Mouse (Mus musculus) hindbrain, embryonic 11.5 days (tissue): ENCODE results near the gene March6. TPM values are rescaled to one million over a fixed set of nuclear protein-coding genes. Genes with fewer than 3 reads are reported as not detected.

Source experiments
- ATAC-seq: fragments of 200-750 bp; cut with Nextera tagmentation; 2 replicates; pipeline ENCODE4 v1.8.0; 2017; ENCODE audit warnings: mild to moderate bottlenecking, moderate TSS enrichment, moderate library complexity; ENCODE audit not compliant: low FRiP score
- DNase-seq: peaks from one replicate; pipeline ENCODE4 v3.0.0-alpha.2; 2015; ENCODE audit warnings: low spot score
- H3K27ac ChIP-seq: fragments of 300-500 bp; sonication (generic); 2 replicates; pipeline ENCODE4 v1.5.1; 2014; ENCODE audit warnings: mild to moderate bottlenecking, low read depth, low read length
- H3K27me3 ChIP-seq: fragments of 300-500 bp; sonication (generic); 2 replicates; pipeline ENCODE4 v1.6.1; 2014; ENCODE audit warnings: mild to moderate bottlenecking, low read length, moderate library complexity, mixed read lengths; ENCODE audit not compliant: control insufficient read depth, insufficient read depth
- H3K36me3 ChIP-seq: fragments of 300-500 bp; sonication (generic); 2 replicates; pipeline ENCODE4 v1.6.1; 2014; ENCODE audit warnings: mild to moderate bottlenecking, low read length, moderate library complexity, mixed read lengths; ENCODE audit not compliant: control insufficient read depth, insufficient read depth
- H3K4me1 ChIP-seq: fragments of 300-500 bp; sonication (generic); replicated peaks from 2 replicates; pipeline ENCODE4 v1.6.1; 2014; ENCODE audit warnings: low read length, mixed read lengths; ENCODE audit not compliant: control insufficient read depth, insufficient read depth
- H3K4me2 ChIP-seq: fragments of 300-500 bp; sonication (generic); replicated peaks from 2 replicates; pipeline ENCODE4 v1.6.1; 2014; ENCODE audit warnings: mild to moderate bottlenecking, low read depth, low read length
- H3K4me3 ChIP-seq: fragments of 300-500 bp; sonication (generic); 2 replicates; pipeline ENCODE4 v1.5.1; 2014; ENCODE audit warnings: low read depth, low read length
- H3K9ac ChIP-seq: fragments of 300-500 bp; sonication (generic); 2 replicates; pipeline ENCODE4 v1.6.1; 2014; ENCODE audit warnings: low read depth, low read length
- H3K9me3 ChIP-seq: fragments of 300-500 bp; sonication (generic); 2 replicates; pipeline ENCODE4 v1.6.1; 2016; ENCODE audit warnings: low read length; ENCODE audit not compliant: control insufficient read depth
- WGBS: fragments of 180-500 bp; shearing (Covaris S2); extraction: QIAGEN DNeasy Blood & Tissue Kit; methylation state at CpG from one replicate; pipeline ENCODE4 v1.1.7; 2014; 5-methylcytosine and 5-hydroxymethylcytosine counted together
- polyA plus RNA-seq: library from polyadenylated mRNA; unstranded; fragments of >200 nt; fragmentation: Nextera tagmentation; extraction: Ambion mirVana; gene quantifications from 2 replicates; pipeline ENCODE4 v1.2.1, GENCODE M21; 2014

March6 gene
- polyA plus RNA-seq, 1 experiment from 2014 or later = 46.3 TPM

GRCm38 (mm10) chr15:31547421-31547820 lies 16.6 kb upstream of the March6 start:
- 0 out of 2 replicates have a peak, but pooled peaks cover under 1% of the 10 kb centered on the region for H3K4me1 ChIP-seq
- H3K27ac ChIP-seq = no peak overlapping the region
- DNase-seq = no peak
- H3K4me3 ChIP-seq = no peak overlapping the region
- H3K9ac ChIP-seq = no peak overlapping the region
- no peak overlapping the region for H3K4me2 ChIP-seq
- ATAC-seq = no peak
- 71% methylated on average over 5 of the region's 5 CpGs for WGBS
- no peaks in the 10 kb centered on the region for H3K27me3 ChIP-seq
- H3K36me3 ChIP-seq = no peaks in the 10 kb centered on the region
- H3K9me3 ChIP-seq = no peaks in the 10 kb centered on the region

DNA sequence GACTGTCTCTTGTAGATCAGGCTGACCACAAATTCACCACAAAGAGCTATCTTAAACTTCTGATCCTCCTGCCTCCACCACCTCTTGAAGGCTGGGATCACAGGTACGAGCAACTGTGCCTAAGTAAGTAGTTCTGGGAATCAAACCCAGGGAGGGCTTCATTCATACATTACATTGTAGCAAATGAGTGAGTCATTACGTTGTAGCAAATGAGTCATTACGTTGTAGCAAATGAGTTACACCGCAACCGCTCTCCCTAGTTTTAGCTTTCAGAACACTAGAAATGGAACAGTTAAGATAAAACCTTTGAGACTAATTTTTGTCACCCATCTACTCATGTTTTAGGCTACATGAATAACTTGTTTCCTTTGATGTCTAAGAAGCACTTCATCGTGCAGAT lies 15.4 kb upstream of the March6 start:
- Histone ChIP-seq H3K4me1 (peaks cover 5% of the 10 kb centered on the region; the same call in 1 of the 2 replicates), H3K4me2 (no peak overlapping the region), H3K27me3 (no peaks in the 10 kb centered on the region), H3K4me3 (no peak overlapping the region), H3K36me3 (no peaks in the 10 kb centered on the region), H3K9ac (no peak overlapping the region), H3K27ac (no peak overlapping the region), H3K9me3 (no peaks in the 10 kb centered on the region)
- DNase-seq (no peak), ATAC-seq (no peak)
- 87% methylated on average over 6 of the region's 6 CpGs for WGBS

DNA sequence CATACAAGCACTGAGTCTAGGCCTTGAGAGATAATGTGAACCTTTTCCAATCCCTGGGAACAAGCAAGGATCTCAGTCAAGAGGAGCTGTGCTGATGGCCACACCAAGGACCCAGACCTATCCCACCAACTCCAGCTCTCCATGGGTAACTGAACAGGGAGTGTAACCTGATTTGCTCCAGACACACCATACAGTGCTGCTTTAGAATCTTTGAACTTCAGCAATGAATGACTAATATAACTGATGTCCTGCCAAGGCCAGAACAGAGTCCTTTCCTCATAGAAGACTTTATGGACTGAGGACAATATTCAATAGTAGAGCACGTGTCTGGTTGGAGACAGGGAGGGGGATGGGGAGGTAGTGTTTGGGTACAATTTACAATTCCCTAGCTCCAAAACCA lies 14.2 kb upstream of the March6 start:
- H3K27me3 ChIP-seq = no peaks in the 10 kb centered on the region
- ATAC-seq (no peak), DNase-seq (no peak)
- H3K36me3 ChIP-seq = no peaks in the 10 kb centered on the region
- no peak overlapping the region for H3K4me3 ChIP-seq
- peaks cover 5% of the 10 kb centered on the region; the same call in 1 of the 2 replicates for H3K4me1 ChIP-seq
- no peak overlapping the region for H3K9ac ChIP-seq
- H3K9me3 ChIP-seq = no peaks in the 10 kb centered on the region
- no peak overlapping the region for H3K4me2 ChIP-seq
- WGBS = 73% methylated on average over 1 of the region's 1 CpGs
- no peak overlapping the region for H3K27ac ChIP-seq

DNA sequence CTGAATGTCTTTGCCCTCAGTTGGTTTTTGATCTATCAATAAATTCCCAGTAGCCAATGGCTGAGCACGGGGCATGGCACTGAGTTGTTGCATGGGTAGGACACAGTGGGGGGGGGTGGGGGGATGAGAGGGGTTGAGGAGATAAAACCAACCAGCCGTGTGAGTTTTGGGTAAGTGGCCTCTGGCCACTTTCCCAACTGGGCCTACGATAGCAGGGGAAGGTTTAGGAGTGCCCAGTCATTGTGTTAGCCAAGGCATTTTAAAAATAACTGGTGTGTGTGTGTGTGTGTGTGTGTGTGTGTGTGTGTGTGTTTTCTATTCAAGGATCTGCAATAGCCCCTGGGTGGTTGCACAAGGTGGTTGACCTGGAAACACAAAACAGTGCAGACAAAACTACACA lies 12.4 kb upstream of the March6 start:
- H3K4me3 ChIP-seq = no peak overlapping the region
- peaks cover 5% of the 10 kb centered on the region; the same call in 1 of the 2 replicates for H3K4me1 ChIP-seq
- 13% methylated on average over 3 of the region's 3 CpGs for WGBS
- H3K36me3 ChIP-seq = no peaks in the 10 kb centered on the region
- H3K27me3 ChIP-seq = no peaks in the 10 kb centered on the region
- no peak overlapping the region for H3K27ac ChIP-seq
- H3K4me2 ChIP-seq = no peak overlapping the region
- H3K9me3 ChIP-seq = no peaks in the 10 kb centered on the region
- ATAC-seq (no peak), DNase-seq (no peak)
- no peak overlapping the region for H3K9ac ChIP-seq

- Histone ChIP-seq H3K4me3 (no peak overlapping the region), H3K4me2 (no peak overlapping the region), H3K9ac (0 out of 2 replicates have a peak overlapping the region, but pooled peaks have one; percentile 27), H3K9me3 (no peaks in the 10 kb centered on the region), H3K27ac (peak overlapping the region; percentile 58; the same call in 1 of the 2 replicates), H3K36me3 (no peaks in the 10 kb centered on the region), H3K27me3 (no peaks in the 10 kb centered on the region), H3K4me1 (peaks cover 5% of the 10 kb centered on the region; the same call in 1 of the 2 replicates)
- 5% methylated on average over 10 of the region's 10 CpGs for WGBS
- peak; percentile 63 for ATAC-seq
- DNase-seq = peak; percentile 53
These were observed 11.4 kb upstream of the March6 start for GRCm38 (mm10) chr15:31542013-31542958.

DNA sequence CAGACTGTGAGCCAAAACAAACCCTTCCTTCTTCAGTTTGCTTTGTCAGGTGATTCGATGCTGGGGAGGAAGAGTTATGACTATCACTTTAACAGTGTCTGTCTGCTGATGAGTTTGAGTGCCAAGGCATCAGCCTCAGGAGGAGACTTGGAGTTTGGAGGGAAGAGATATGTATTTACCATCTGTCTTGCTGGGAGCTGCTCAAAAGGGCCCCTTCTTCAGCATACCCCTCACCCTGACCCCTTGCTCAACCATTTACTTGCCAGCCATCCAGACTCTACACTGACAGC lies 9.6 kb upstream of the March6 start:
- H3K4me2 ChIP-seq = no peak overlapping the region
- 50% methylated on average over 1 of the region's 1 CpGs for WGBS
- no peak overlapping the region for H3K27ac ChIP-seq
- no peak for DNase-seq
- ATAC-seq = no peak
- no peaks in the 10 kb centered on the region for H3K9me3 ChIP-seq
- no peaks in the 10 kb centered on the region for H3K27me3 ChIP-seq
- peaks cover 8% of the 10 kb centered on the region; the same call in 1 of the 2 replicates for H3K4me1 ChIP-seq
- H3K4me3 ChIP-seq = no peak overlapping the region
- H3K9ac ChIP-seq = no peak overlapping the region
- no peaks in the 10 kb centered on the region for H3K36me3 ChIP-seq

DNA sequence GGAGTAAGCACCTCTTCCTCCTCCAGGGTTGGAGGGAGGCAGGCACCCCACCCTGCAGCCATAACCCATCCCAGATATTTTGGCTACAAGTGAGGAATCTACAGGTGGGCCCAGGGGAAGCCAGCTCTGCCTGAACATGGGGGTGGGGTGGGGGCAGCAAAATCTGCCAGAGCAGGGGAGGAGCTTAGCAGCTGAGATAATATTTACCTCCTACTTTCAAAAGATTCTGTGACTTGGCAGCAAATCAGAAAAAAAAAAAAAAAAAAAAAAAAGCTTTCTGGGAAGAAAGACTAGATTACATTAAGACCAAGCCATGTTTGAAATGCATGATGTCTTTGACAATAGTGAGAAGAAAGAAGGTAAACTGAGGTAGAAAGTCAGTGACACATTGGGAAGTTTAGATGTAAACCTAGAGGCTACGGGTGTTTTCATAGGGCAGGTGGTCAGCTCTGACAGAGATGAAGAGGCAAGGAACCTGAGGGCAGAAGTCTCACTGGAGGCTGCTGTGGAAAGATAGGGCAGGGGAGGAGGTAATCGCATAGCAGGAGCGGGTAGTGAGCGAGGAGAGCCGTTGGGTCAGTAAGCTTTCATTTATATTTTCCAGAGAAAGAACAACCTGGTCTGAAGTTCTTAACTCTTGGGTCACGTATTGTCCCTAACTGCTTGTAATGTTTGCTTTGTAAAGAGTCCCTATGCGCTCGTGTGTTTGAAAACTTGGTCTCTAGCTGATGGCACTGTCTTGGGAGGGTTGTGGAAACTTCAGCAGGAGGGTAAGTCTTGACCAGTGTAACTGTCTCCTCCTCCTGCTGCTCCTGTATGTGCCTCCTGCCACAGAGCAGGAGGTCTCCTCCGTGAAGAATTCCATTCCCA lies 9.0 kb upstream of the March6 start:
- Histone ChIP-seq H3K27me3 (no peaks in the 10 kb centered on the region), H3K4me2 (no peak overlapping the region), H3K4me1 (peaks cover 10% of the 10 kb centered on the region; the same call in 1 of the 2 replicates), H3K4me3 (no peak overlapping the region), H3K36me3 (no peaks in the 10 kb centered on the region), H3K9me3 (no peaks in the 10 kb centered on the region), H3K9ac (no peak overlapping the region), H3K27ac (no peak overlapping the region)
- WGBS = 60% methylated on average over 9 of the region's 9 CpGs
- ATAC-seq (no peak), DNase-seq (no peak)

- H3K36me3 ChIP-seq = no peaks in the 10 kb centered on the region
- H3K4me1 ChIP-seq = peaks cover 10% of the 10 kb centered on the region; the same call in 1 of the 2 replicates
- no peak overlapping the region for H3K4me2 ChIP-seq
- H3K9me3 ChIP-seq = no peaks in the 10 kb centered on the region
- H3K9ac ChIP-seq = no peak overlapping the region
- no peak for DNase-seq
- no peak for ATAC-seq
- no peaks in the 10 kb centered on the region for H3K27me3 ChIP-seq
- H3K27ac ChIP-seq = no peak overlapping the region
- H3K4me3 ChIP-seq = no peak overlapping the region
- WGBS = 88% methylated on average over 3 of the region's 3 CpGs
These were observed 7.5 kb upstream of the March6 start for GRCm38 (mm10) chr15:31538346-31538745.
